Comparison of ENCODE assay signal across 8 mouse cellular contexts in genomic region chr6:48840973-48841625, GRCm38 (mm10). TPM values are rescaled to one million over a fixed set of nuclear protein-coding genes. Genes with fewer than 3 reads are reported as not detected.
DNase-seq lines count a peak whose midpoint lies in the region; ATAC-seq and TF ChIP-seq lines count a peak whose summit lies in the region.

Tmem176b (minus strand) TSS chr6:48841496.

- peak within 1 kb of the TSS; percentile 17 for H3K9ac ChIP-seq in hindbrain, embryonic 15.5 days

- H3K27ac ChIP-seq in gastrocnemius, adult 2 months = peak within 1 kb of the TSS; percentile 78
- peak within 1 kb of the TSS; percentile 75 for H3K27ac ChIP-seq in hindbrain, embryonic 15.5 days (replicated peaks)

- WGBS in hindbrain, embryonic 15.5 days = 18% methylated on average over 6 of the region's 6 CpGs

- TF ChIP-seq CTCF in Patski (IDR thresholded peaks at IDR 0.05) = no peak
- no peak for TF ChIP-seq CTCF in gastrocnemius, adult 2 months (IDR thresholded peaks at IDR 0.05)

- H3K4me3 ChIP-seq in gastrocnemius, adult 2 months = peak within 1 kb of the TSS; percentile 71
- H3K4me3 ChIP-seq in hindbrain, embryonic 15.5 days = peak within 1 kb of the TSS; percentile 35

- peak; percentile 69 for ATAC-seq in Patski
- ATAC-seq in hindbrain, embryonic 15.5 days (ENCODE audit: low FRiP score, low read depth) = peak; percentile 91

- H3K9me3 ChIP-seq in hindbrain, embryonic 15.5 days = no peaks in the 10 kb centered on the region

- H3K4me2 ChIP-seq in hindbrain, embryonic 15.5 days = peak within 1 kb of the TSS; percentile 53

- no peaks in the 10 kb centered on the region for H3K27me3 ChIP-seq in Patski
- H3K27me3 ChIP-seq in hindbrain, embryonic 15.5 days = no peaks in the 10 kb centered on the region

- intact Hi-C loops in gastrocnemius, adult 2 months (cut with DNase I) = no loop called here

- no peaks in the 10 kb centered on the region for H3K36me3 ChIP-seq in hindbrain, embryonic 15.5 days

- POLR2A ChIA-PET in Patski (lab: Charles Lee) = interaction anchor here (0.9 to 5.4 kb wide), 14 partner anchors 9 to 195 kb away, joined by 3 to 34 read pairs (median 4); no protein-coding TSS in a partner anchor

- H3K4me1 ChIP-seq in hindbrain, embryonic 15.5 days (replicated peaks) = peaks cover 38% of the 10 kb centered on the region

- in situ Hi-C loops in Patski (cut with MboI; ENCODE audit: low pct_unique_long_range_greater_than_20kb) = no loop called here

- DNase-seq in Patski (ENCODE audit: low read depth, low spot score) = peak; percentile 97
- peak; percentile 80 to 96 for DNase-seq in cerebellum, postnatal 4 days (ENCODE audit: low spot score in 2 of 2)
- DNase-seq in gastrocnemius, adult 2 months = peak; percentile 90
- DNase-seq in layer of hippocampus, postnatal 36 days = peak; percentile 77 to 88
- peak; percentile 98 for DNase-seq in lung, postnatal 14 days
- DNase-seq in retina, embryonic 14.5 days (ENCODE audit: low spot score) = peak; percentile 91
- DNase-seq in urinary bladder, adult 2 months (ENCODE audit: low spot score) = peak; percentile 77

- CTCF ChIA-PET in Patski (lab: Charles Lee) = interaction anchor here (0.8 to 7.3 kb wide), 18 partner anchors 10 to 196 kb away, joined by 3 to 73 read pairs (median 5); partner anchors contain the start of gene Gimap8

RNA-seq across cellular contexts. Expression of gene Tmem176b, which starts in this region (rescaled TPM):
- 2,760 TPM for polyA plus RNA-seq in Patski (2021)
- 10 to 100 TPM; 11.4 to 12.9 TPM for total RNA-seq in gastrocnemius, adult 2 months (2021)
- 111 and 139 TPM in 2 replicates for polyA plus RNA-seq in hindbrain, embryonic 15.5 days (2015; fragmentation: Nextera tagmentation; extraction: Ambion mirVana)
- total RNA-seq in layer of hippocampus, postnatal 36 days (2021) = 10 to 100 TPM; 50.4 to 51.6 TPM
- 391 and 400 TPM in 2 replicates for polyA plus RNA-seq in urinary bladder, adult 2 months (2012; rRNA removed)

Comparison
In these comparisons a context has a peak if more than half of its experiments do, and no peak if none do; other contexts are left out.
1. Peak in every context shown above with its lines: DNase-seq, ATAC-seq, H3K4me3 ChIP-seq and H3K27ac ChIP-seq.